Mouse (Mus musculus) R1 (cell line): ENCODE measurements around the gene Orai1.
A peak's percentile ranks its signal among the peaks of the same experiment; 100 is the strongest.
"Not testable (repeated sequence)": the region's sequence is repeated elsewhere in the genome, so short reads cannot be mapped to it uniquely, and the experiment has no call there.

Experiments
- DNase-seq: peaks from one replicate; pipeline ENCODE4 v3.0.0-alpha.2; 2018; ENCODE audit warnings: low read depth, low spot score

Gene Orai1

GRCm38 (mm10) chr5:123031312-123031711 is 16.4 kb downstream of the Orai1 start:
- peak; percentile 51 for DNase-seq

- no peak for DNase-seq
Measured at GRCm38 (mm10) chr5:123033646-123034160, 18.8 kb downstream of the Orai1 start.

GRCm38 (mm10) chr5:123035089-123035488 is 20.2 kb downstream of the Orai1 start:
- DNase-seq: no peak

- peak; percentile 90 for DNase-seq
Measured at GRCm38 (mm10) chr5:123035564-123035963, 20.7 kb downstream of the Orai1 start.

GRCm38 (mm10) chr5:123038115-123038514 is 23.2 kb downstream of the Orai1 start:
- DNase-seq: peak; percentile 83

GRCm38 (mm10) chr5:123039120-123039752 is 24.4 kb downstream of the Orai1 start:
- peak; percentile 92 for DNase-seq

- peak; percentile 75 for DNase-seq
Measured at GRCm38 (mm10) chr5:123040796-123041195, 25.9 kb downstream of the Orai1 start.

GRCm38 (mm10) chr5:123043856-123044255 is 29.0 kb downstream of the Orai1 start:
- DNase-seq: peak; percentile 72

- DNase-seq: peak; percentile 89
Measured at GRCm38 (mm10) chr5:123045561-123046295, 30.9 kb downstream of the Orai1 start.

- DNase-seq: no peak
Measured at GRCm38 (mm10) chr5:123046916-123047315, 32.0 kb downstream of the Orai1 start, which contains the start of gene Morn3. Gene Morn3 (minus strand): TSS chr5:123047016.

GRCm38 (mm10) chr5:123049271-123049670 is 34.4 kb downstream of the Orai1 start:
- DNase-seq: peak; percentile 93

GRCm38 (mm10) chr5:123050918-123051317 is 36.0 kb downstream of the Orai1 start:
- no peak for DNase-seq

GRCm38 (mm10) chr5:123051736-123052135 is 36.9 kb downstream of the Orai1 start:
- DNase-seq: peak; percentile 71

- DNase-seq: peak; percentile 100
Measured at GRCm38 (mm10) chr5:123057366-123058250, 42.7 kb downstream of the Orai1 start.

GRCm38 (mm10) chr5:123058251-123059102 is 43.6 kb downstream of the Orai1 start:
- no peak for DNase-seq

- peak; percentile 86 for DNase-seq
Measured at GRCm38 (mm10) chr5:123059757-123060520, 45.1 kb downstream of the Orai1 start.

- DNase-seq: no peak
Measured at GRCm38 (mm10) chr5:123060706-123061401, 46.0 kb downstream of the Orai1 start.

- DNase-seq: not testable (repeated sequence)
Measured at GRCm38 (mm10) chr5:123061402-123061749, 46.5 kb downstream of the Orai1 start.

- no peak for DNase-seq
Measured at GRCm38 (mm10) chr5:123063141-123063540, 48.3 kb downstream of the Orai1 start.

- peak; percentile 87 for DNase-seq
Measured at GRCm38 (mm10) chr5:123064207-123064606, 49.3 kb downstream of the Orai1 start.
